In the genomic region with DNA sequence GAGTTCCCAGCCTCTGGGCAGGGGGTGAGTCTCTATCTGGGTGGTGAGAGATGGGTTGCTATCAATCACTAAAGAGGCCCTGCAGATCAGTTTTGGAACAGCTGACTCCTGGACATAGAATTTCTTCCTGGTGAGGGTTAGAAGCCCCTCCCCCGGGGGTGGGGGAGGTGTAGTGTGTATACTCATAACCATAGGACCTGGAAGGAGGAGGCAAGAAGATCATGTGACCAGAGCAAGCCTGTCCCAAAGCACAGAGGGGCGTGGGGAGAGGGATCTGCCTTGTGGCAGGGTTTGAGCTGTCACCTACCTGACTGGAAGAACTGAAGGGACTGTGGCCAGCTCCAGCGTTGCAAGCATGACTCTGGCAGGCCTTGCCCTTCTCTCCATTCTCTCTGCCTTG, we compare ENCODE assay signal across 1 mouse cellular context.
A peak's percentile ranks its signal among the peaks of the same experiment; 100 is the strongest.
TF ChIP-seq lines count a peak whose summit lies in the region.

No protein-coding gene starts in this region.

TF ChIP-seq in CH12.LX, 34 proteins besides CTCF, POLR2A, EP300 and RAD21 (continued from another document):
- TF ChIP-seq ZC3H11A (IDR thresholded peaks at IDR 0.05; ENCODE audit: low read depth, low read length) (no peak), MEF2A (IDR thresholded peaks at IDR 0.05; ENCODE audit: borderline replicate concordance, low read depth, low read length) (peak; percentile 39; the same call in 1 of the 2 replicates), MAX (IDR thresholded peaks at IDR 0.05; ENCODE audit: low read length) (peak; percentile 81; the same call in 1 of the 2 replicates), ZKSCAN1 (IDR thresholded peaks at IDR 0.05; ENCODE audit: borderline replicate concordance, low read depth, low read length) (no peak), JUN (IDR thresholded peaks at IDR 0.05; ENCODE audit: insufficient read depth, low read depth, low read length) (no peak), USF1 (IDR thresholded peaks at IDR 0.05; ENCODE audit: low read depth, low read length) (peak; percentile 85), E2F4 (IDR thresholded peaks at IDR 0.05; ENCODE audit: insufficient replicate concordance, low read depth, low read length) (no peak), MXI1 (IDR thresholded peaks at IDR 0.05; ENCODE audit: low read depth, low read length) (peak; percentile 76), ETS1 (conservative IDR thresholded peaks at IDR 0.05; ENCODE audit: low read depth, low read length) (peak; percentile 50; the same call in 1 of the 2 replicates), RCOR1 (conservative IDR thresholded peaks at IDR 0.05; ENCODE audit: low read depth, low read length) (no peak), PAX5 (IDR thresholded peaks at IDR 0.05; ENCODE audit: low read length) (no peak), CHD2 (IDR thresholded peaks at IDR 0.05; ENCODE audit: low read length) (peak; percentile 81), TCF12 (IDR thresholded peaks at IDR 0.05; ENCODE audit: low read depth, low read length) (no peak), MAZ (IDR thresholded peaks at IDR 0.05; ENCODE audit: low read depth, low read length) (peak; percentile 72; the same call in 1 of the 2 replicates)
